Mouse (Mus musculus) G1E-ER4 (cell line): ENCODE results near the gene Kdm1a. TPM values are rescaled to one million over a fixed set of nuclear protein-coding genes. Genes with fewer than 3 reads are reported as not detected.

Experiments used
- GATA1 ChIP-seq: IDR thresholded peaks from one replicate; pipeline ENCODE4 v1.8.0; 2012; ENCODE audit warnings: low read length, inconsistent platforms
- polyA plus RNA-seq: library from polyadenylated mRNA; stranded (reverse); fragments of >175 nt; gene quantifications from 2 replicates; pipeline ENCODE4 v1.2.3, GENCODE M21; 2012

Kdm1a gene
- polyA plus RNA-seq, 1 experiment, result 26.2 TPM

DNA sequence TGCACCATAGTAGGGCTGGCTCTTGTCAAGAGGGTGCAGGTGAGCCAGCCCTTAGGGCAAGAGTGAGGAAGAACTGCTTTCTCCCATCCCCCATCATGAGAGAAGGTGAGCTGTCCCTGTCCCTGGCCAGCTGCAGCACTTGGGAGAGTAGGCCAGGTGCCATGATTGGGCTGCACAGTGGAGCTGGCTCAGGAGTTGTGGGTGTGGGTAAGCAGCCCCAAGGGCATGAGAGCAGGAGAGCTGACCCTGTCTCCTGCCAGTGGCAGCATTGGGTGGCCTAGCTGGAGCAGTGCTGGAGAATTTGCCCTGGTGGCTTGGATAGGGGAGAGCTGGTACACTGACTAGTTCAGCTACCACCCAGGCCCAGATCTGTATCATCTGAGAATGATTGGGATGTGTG, 89.6 kb downstream of the Kdm1a start:
- no peak for TF ChIP-seq GATA1

DNA sequence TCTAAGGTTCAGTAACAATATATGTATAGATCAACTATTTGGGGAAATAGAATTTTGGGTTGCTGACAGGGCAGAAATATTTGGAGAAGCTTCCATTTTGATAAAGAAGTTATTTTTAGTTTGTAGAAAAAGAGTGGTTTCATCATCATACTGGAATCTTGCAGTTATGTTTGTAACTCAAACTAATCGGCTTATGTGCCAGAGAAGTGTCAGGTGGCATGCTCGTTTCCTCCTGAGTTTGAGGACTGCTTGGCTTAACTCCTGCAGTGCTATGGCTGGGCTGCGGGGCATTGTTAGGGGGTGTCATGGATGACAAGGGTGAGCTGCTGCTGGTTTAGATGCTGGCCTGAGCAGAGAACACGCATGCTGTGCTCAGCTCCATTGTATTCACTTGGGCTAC, 90.8 kb downstream of the Kdm1a start:
- TF ChIP-seq GATA1, result no peak

DNA sequence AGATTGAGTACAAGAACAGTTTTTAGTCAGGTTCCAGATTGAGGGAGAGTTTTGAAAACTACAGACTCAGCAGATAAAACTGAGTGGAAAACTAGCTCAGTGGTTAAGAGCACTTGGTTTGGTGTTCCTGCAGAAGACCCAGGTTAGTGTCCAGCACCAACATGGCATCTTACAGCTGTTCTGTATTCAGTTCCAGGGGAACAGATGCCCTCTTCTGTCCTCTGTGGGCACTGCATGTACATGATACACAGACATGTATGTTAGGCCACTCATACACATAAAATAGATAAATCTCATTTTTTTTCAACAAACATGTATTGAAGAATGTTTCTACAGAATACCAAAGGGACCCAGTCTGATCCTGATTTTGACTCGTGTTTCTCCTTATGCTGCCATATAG, 92.7 kb downstream of the Kdm1a start:
- no peak for TF ChIP-seq GATA1

DNA sequence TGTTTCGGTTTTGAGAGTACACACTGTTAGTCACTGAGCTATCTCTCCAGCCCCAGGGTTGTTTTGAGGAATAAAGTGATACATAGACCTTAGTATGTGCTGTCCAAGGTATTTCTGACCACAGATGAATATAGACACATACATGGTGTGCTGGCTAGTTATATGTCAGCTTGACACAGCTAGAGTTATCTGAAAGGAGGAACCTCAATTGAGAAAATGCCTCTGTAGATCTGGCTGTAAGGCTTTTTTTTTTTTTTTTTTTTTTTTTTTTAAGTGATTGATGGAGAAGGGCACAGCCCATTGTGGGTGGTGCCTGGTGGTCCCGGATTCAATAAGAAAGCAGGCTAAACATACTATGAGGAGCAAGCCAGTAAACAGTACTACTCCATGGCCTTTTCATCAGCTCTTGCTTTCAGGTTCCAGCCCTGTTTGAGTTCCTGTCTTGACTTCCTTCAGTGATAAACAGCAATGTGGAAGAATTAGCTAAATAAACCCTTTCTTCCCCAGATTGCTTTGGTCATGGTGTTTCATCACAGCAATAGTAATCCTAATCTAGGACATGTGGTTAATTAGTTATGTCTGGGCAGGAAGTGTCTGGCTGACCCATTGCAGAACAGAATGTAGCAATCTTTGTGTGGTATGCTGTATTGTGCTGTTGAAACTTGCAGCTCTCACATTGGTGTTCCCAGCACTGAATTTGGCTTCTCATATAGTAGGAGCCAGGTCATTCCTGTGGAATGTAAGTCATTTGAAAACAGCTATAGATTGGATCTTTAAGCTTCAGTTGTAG, 96.9 kb downstream of the Kdm1a start:
- no peak for TF ChIP-seq GATA1

Other genes starting within 250 kb of the Kdm1a start
- not detected in 2 replicates for gene Htr1d, start 179.2 kb downstream of the Kdm1a start, polyA plus RNA-seq
- gene 6030445D17Rik, start 140.5 kb downstream of the Kdm1a start, polyA plus RNA-seq, result not detected in 2 replicates
- gene Luzp1, start 133.0 kb downstream of the Kdm1a start, polyA plus RNA-seq, result not detected in 2 replicates
- gene Tex46, start 7.7 kb upstream of the Kdm1a start, polyA plus RNA-seq, result not detected in 2 replicates
- not detected in 2 replicates for gene Lactbl1, start 19.9 kb upstream of the Kdm1a start, polyA plus RNA-seq
- gene Ephb2, start 233.3 kb upstream of the Kdm1a start, polyA plus RNA-seq, result 0.03 TPM in 1 of 2 replicates, not detected in the other